Mouse (Mus musculus) T-helper 2 cell (primary cell): ENCODE results near the gene Gm973.

Source experiments
- in situ Hi-C: fragments of 300-600 bp; cut with MboI, MseI; formaldehyde crosslinking; loops from one replicate; pipeline ENCODE4 v1.15.1; 2025; ENCODE audit warnings: high pct_unique_total_duplicates

Gm973 gene

DNA sequence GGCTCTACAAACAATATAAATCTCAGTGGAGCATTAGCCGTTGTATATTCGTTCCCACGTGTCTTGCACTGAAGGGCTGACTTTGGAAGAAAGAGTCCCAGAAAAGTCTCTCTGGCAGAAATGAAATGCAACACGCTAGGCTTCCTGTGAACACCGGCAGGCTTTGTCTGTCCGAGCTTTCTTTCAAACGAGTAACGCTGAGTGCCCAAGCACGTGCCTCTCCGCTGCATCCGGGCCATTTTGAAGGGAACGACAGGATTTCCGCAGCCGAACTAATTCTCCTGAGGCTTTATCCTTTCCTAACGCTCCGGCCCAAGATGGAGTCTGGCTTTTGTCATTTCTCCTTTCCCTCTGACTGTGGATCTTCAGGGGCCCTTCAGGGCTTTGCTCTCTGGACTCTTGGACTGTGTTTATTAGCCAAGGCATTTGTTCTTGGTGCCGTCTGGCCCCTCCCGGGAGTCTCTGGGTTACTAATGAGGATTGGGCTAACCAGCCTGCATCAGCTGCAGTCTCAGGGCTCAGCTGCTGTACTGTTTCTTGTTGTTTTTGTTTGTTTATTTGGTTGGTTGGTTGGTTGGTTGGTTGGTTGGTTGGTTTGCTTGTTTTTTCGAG lies 24.6 kb downstream of the Gm973 start:
- in situ Hi-C loops = no loop called here

DNA sequence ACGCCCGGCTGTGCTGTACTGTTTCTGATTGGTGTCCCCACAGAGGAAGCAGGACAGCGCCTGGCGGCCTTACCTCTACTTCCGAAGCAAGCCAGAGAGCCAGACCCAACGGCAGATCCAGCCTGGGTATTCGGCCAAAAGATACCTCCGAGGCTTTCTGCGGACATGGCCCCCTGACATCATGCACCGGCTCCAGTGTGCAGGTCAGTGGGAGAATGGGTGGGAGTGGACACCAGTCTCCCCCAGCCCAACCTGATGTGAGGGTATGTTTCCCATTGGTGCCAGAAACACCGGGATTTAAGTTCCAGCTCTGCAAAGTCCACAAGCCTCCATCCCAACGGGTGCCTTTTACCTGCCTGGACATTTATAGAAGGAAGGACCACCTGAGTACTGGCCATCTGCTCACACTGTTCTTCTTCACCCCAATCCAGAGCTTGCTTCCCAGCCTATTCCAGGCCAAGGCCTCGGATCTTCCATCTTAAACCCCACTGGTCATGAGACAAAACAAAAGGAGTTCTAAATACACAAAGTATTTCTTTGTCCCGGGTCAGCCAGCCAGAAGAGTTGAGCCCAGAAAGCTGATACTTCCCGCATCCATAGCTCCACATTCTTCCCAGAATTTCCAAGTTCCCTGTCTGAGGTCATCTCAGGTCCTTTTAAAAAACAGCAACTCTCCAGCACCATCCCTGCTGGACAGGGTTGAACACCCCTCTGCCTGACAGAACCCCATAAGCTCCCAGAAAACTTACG lies 25.4 kb downstream of the Gm973 start:
- in situ Hi-C loops = no loop called here

DNA sequence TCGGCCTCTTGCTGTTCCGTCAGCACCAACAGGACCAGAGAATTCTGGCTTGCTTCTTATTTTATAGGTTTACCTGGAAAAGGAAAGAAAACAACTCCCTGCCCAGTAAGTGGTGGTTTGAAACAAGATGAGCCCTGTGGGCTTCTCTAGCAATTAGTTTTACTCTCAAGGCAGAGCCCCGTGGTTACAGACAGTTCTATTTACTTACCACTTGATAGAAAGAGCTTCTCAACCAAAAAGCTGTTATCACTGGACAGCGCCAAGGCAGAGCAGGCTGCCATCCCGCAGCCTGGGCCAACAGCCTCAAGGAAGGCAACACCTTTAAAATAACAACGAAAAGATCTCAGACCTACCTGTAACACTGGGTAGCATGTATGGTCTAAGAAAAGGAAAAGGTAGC lies 26.2 kb downstream of the Gm973 start:
- in situ Hi-C loops = no loop called here

DNA sequence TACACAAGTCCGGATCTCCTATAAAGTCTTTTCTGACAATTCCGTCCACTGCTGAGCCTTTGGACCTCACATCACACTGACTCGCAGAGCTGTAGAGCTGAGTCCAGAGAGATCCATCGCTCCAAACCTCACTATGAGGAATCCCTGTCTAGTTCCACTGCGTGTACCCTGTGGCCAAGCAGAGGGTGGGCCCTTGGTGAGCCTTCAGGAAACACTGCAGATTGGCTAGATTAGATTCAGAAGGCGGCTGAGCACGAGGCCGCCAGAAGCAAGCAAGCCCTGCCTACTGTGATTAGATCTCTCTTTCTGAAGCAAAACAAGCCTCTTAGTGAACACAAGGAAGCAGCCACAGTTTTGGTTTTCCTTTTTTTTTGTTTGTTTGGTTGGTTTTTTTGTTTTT lies 27.8 kb downstream of the Gm973 start:
- in situ Hi-C loops = no loop called here

DNA sequence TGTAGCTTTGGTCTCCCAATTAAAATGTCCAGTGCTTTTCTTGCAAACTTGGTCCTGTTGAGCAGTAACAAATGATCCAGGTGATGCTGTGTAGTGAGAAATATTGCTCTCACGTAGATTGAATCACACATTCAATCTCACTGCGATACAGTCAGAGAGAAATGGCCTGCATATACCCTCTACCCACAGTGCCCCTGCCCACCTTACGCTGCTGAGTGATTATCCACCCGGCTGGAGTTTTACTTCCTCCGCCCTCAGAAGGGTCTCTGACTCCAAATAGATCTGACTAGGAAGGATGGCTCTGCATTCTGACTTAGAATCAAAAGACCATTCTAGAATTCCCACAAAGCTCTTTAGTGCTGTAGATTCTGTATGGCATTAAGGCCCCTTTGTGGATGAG lies 32.4 kb downstream of the Gm973 start:
- in situ Hi-C loops = no loop called here

DNA sequence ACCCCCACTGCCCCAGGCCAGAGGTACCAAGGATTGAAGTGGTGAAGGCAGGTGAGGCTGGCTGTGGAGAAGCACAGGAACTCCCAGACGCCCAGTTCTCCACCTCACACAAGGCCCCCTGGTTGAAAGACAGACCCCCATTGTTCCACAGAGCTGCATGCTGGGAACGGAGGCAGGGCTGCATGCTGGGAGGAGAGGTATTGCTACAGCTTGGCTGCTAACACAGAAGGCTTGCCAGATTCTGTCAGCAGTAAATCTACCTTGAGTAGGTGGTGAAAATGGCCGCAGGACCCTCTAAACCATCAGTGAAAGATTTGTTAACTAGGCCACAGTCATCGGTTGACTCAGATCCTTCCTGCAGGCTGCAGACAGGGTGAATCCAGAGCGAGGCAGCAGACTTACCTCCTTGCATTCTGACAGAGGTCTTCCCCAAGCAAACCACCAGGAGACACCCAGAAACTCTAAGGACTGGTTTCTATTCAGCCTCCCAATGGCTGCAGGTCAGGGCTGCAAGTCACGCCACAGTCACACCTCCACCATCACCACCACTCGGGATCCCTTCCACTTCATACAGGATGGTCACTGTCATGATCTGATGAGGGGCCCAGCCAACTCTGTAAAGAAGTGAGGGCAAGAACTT lies 33.1 kb downstream of the Gm973 start:
- in situ Hi-C loops = no loop called here

DNA sequence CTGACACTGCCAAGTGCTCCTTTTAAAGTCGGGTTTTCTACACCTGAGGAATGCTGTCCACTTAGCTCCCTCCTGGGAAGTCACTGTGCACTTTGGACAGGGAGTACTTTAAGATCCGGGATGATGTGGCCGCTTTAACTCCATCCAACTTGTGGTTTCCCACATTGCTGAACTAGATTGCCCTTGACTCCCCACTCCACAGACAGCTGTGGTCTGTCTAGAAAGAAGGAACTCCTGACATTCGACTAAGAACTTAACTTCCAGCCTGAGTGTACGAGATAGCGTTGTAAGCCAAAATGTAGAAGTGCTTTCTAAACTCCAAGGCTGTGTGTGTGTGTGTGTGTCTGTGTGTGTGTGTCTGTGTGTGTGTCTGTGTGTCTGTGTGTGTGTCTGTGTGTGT lies 34.2 kb downstream of the Gm973 start:
- in situ Hi-C loops = no loop called here

DNA sequence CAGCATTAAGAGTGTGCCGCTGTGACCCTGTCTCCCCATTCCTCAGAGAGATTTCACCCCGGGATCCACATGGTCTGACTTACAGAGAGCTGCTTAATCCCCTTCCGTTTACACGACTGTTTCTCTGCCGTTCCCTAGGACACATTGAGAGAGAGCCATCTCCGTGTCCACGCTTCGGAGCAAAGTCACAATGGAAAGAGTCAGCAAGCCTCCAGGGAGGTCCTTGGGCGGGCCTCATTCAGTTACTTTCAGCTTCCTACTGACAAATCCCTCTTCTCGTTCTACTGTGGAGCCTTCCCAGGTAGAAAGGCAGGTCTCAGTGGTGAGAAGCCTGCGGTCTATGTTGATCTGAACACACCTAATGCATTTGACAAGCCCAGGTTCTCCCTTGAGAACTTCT lies 34.9 kb downstream of the Gm973 start:
- in situ Hi-C loops = no loop called here

DNA sequence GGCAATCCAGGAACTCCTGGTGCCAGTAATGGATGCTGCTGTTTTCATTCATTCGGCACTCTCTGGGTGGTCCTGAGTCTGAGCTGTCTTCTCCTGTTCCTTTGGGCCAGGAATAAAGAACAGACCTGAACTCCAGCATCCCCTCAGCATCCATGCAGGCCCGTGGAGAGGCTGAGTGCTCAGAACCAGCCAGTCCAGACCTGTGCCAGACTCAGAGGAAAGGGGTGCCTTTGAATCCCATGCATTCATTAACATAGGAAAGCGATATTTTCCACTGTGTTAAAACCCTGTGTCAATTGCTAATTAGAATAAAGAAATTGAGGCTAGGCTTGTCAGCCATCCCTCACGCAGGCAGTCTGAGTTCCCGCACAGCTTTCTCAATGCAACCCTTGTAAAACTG lies 37.6 kb downstream of the Gm973 start:
- in situ Hi-C loops = no loop called here

DNA sequence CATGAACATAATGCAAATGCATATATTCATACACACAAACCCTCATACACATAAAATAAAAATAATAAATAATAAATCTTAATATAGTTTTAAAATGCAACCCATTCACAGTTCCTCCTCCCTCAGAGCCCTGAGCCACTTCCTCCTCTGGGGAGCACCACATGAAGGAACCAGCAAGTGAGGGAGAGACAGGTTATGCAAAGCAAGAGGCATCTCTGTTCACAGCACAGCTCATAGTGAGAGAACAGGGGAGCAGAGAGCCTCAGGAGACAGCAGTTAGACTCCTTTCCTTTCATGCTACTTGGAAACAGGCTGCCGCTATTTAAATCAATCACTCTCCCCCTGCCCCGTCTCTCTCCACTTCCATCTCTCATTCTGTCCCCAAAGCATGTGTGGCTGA lies 47.5 kb downstream of the Gm973 start:
- in situ Hi-C loops = no loop called here

DNA sequence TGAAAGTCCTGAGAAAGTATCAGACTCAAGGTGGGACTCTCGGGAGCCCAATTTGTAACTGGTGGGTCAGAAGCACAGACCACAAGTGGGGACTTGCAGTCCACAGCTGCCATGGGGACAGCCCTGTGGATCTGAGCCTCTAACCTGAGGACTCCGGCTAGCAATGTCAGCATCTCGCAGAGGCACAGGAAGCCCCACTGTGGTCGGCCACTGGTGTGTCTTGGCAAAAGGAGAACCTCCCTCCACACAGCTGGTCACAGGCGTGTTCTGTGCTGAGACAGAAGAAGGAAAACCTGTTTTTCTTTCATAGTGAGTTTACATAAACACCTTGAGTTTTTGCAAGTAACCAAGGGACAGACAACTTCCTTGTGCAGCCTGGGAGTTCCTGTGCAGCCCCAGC lies 49.7 kb downstream of the Gm973 start:
- in situ Hi-C loops = no loop called here

DNA sequence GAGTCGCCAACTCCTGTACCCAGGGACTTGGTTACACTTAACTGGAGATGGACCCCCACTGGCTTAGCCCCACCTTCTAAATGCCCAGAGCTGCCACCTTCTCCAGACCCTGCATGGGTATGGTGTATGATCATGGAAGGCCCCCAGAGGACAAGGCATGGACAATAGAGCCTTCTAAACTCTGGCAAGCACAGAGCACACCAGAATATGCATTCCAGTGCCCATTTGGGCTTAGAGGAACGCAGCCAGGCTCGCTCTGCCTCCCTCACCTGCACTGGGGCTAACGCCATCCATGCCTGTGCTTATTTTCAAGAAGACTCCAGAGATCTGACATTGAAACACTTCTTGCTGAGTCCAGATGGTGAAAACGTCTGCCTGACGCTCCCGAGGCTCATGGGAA lies 50.2 kb downstream of the Gm973 start:
- in situ Hi-C loops = no loop called here

DNA sequence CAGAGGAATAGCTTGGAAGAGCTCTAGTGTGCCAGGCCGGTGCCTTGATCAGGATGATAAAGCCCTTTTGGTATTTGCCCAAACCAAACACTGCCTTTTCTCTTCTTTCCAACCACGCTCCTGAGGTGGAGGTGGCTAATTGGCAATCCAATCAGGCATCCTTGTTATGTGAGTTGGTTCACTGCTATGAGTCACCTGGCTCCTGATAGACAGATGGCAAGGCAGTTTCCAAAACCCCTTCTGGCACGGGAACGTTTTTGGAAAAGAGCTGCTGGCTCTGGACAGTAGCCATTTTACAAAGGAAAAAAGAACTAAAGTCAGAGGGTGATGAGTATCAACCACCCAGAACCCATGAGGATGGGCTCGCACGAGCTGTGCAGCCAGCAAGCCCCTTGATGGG lies 50.9 kb downstream of the Gm973 start:
- in situ Hi-C loops = no loop called here

DNA sequence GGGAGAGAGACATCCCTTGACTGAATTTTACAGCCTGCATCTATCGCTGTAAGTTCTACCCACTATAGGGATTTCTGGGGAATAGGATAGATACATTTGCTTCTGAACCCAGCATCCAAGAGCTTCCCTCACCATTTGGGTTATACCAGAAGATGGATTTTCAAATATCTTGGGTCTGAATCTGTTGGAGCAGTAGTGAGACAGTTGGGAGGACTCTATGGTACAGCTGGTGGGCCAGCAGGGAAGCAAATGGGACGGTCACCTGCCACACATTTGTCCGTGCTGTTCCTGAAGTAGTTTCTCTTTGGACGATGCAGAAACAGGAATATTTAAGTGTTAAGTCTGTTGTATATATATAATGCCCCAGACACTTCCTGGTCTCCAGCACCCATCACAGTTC lies 51.5 kb downstream of the Gm973 start:
- in situ Hi-C loops = no loop called here

DNA sequence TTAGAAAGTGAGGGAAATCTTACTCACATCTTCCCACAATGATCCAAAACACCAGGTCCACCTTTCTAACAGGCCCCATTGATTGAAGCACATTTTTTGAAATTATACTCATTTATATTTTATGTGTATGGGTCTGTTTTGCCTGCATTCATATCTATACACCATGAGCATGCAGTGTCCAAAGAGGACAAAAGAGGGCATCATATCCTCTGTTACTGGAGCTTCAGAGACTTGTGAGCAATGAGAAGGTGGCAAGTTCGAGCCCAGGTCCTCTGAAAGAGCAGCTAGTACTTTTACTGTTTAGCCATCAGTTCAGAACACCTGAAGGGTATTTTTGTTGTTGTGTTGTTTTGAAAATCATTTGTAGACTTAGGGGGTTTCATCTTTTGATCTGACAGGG lies 52.2 kb downstream of the Gm973 start:
- in situ Hi-C loops = no loop called here

DNA sequence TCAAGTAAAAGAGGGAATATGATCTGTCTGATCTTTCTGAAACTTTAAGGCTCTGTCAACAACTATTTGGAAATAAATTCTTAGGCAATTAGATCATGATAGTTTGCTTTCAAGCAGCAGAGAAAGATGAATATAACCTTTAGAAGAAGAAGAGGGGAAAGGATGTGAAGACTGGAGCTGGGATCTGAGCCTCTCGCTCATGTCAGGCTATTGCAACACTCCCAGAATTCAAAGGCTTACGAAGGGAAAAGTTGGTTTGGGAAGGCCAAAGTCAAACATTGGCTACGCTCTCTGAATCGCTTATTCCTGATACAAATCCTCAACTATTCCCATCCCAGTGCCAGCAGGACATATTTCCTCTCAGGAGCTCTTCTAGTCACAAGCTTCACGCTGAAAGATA lies 53.2 kb downstream of the Gm973 start:
- in situ Hi-C loops = no loop called here

DNA sequence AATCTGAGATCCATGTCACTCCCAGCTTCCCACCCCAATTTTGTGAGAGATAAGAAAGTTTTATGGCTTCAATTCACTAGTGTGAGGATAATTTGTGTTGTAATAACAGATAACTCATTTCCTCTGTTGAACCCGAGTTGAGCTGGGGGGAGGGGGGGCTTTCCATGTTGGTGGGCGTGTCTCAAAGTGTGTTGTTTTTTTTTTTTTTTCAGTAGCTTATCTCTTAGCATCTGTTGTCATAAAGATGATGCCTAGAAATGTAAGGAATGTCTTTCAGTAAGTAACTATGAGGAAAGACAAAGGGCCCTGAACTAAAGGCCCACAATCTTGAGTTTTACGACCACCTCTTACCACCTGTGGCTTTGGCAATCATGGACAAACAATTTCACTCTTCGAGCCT lies 54.7 kb downstream of the Gm973 start:
- in situ Hi-C loops = no loop called here

DNA sequence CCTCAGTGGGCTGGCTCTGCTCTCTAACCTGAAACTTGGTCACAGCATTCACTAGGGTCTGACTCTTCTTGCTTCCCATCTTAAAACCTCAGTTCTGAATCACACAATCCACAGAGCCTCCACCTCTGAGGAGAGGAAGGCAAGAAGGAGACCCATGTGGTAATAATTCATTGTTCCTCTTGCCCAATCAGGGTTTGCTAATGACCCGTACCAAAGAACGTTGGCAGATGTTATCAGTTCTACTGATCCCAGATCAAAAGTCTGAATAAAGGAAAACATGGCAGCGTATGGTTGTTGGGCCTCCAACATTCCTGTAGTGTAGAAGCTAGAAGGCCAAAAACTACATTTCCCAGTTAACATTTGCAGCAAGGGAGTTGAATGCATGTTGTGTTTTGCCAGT lies 55.4 kb downstream of the Gm973 start:
- in situ Hi-C loops = no loop called here

DNA sequence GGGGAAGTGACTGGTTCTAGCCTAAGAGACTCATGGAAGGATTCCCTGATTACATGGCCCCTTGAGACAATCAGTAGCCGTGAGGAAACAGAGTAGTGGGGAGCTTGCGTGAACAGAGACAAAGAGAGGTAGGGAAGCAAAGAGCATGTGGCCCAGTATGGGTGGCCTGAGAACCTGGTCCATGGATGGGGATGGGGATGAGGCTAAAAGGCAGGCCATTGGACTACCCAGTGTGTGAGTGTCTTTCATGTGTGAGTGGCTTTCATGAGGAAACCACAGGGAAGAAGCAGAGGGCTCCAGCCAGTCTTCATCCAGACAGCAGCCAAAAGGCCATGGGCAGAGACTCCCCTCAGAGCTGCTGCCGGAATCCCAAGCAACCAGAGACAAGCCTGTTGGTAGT lies 57.8 kb downstream of the Gm973 start:
- in situ Hi-C loops = no loop called here

DNA sequence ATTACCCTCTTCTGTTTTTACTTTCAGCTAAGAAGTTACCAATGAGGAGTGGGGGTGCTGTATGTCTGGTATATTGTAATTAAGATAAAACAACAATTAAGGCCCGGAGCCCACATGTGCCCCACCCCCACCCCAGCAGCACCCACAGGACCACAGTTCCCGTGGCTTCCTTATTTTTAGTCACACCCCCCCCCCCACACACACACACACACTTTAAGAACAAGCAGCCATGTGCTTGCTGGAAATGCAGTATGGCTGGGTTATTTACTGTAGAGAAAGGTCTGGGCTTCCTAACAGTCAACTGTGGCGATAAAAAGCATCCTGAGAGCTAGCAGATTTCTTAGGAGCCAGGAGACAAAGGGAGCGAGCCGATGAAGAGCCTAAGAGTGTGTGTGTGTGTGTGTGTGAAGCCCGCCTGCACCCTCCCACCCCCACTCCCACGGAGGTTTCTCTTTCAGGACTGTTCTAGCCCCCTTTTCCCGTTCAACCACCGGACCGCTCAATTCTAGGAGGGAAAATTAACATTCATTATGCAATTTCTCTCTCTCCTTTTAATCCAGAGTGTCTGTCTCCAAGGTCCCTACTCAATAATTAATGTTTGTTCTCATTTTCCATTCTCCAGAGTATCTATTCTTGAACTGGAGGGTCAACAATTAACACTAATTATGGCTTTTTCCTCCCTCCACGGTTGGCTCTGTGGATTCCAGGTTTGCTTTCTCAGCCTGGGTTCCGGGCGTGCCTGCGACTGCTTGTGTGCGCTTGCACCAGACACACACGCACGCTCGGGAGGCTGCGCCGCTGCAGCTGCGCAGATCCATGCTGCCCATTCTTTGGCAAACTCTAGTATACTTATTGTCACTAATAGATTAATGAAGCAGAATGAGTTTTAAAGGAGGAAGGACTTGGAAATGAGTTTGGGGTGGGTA lies 58.5 kb downstream of the Gm973 start:
- in situ Hi-C loops = no loop called here

DNA sequence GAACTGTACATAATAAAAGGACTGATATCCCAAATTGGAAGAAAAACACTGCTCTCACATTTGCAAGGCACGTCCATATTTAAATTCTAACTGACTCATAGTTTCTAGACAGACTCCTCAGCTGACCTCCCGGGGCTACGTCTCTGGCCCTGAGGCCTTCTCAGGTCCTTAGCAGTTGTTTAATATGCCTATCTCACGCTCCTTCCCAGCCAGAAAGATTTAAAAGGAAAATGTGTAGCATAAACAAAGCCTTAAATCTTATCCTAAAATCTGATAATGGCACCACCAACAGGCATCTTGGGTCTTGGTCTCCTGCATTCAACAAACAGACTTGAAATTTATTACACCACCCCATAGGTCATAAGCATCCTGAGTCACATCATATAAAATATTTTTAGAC lies 62.7 kb downstream of the Gm973 start:
- in situ Hi-C loops = no loop called here

DNA sequence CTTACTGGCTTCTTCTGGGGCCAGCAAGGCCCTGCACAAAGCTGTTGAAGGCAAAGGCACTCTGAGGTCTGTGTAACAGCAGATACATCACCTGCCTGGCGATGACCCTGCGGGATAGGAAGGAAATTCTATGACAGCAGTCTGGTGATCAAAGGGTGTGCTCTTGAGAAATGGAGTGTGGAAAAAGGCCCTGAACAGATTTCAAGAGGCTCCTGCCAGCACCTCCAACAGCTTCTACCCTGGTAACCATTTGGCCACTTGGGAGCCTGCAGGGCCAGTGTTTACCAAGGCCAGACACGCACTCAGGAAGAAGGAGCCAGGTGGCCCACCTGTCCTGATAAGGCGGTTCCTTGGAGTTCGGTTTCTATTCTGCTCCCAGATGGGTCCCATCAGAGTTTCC lies 63.3 kb downstream of the Gm973 start:
- in situ Hi-C loops = no loop called here
